Mouse (Mus musculus): Measurements from ENCODE around the gene Slc51b. TPM values are rescaled to one million over a fixed set of nuclear protein-coding genes. Genes with fewer than 3 reads are reported as not detected.

Slc51b gene
- polyA plus RNA-seq, 1 experiment from 2014 or later: not detected

GRCm38 (mm10) chr9:65399934-65400333, 22.8 kb downstream of the Slc51b start:
- H3K27ac ChIP-seq (ENCODE audit: low read length): no peak overlapping the region
- 94% methylated on average over 6 of the region's 6 CpGs for WGBS
- H3K36me3 ChIP-seq (ENCODE audit: control insufficient read depth, insufficient read depth): no peaks in the 10 kb centered on the region
- no peaks in the 10 kb centered on the region for H3K9me3 ChIP-seq (ENCODE audit: control insufficient read depth, low read length)
- ATAC-seq: no peak
- H3K9ac ChIP-seq (replicated peaks; ENCODE audit: low read depth, low read length): no peak overlapping the region
- H3K4me3 ChIP-seq (replicated peaks; ENCODE audit: low read length): no peak overlapping the region
- no peaks in the 10 kb centered on the region; the same call in 1 of the 2 replicates for H3K27me3 ChIP-seq (replicated peaks; ENCODE audit: control insufficient read depth, insufficient read depth, low read length)
- peaks cover 12% of the 10 kb centered on the region for H3K4me1 ChIP-seq (replicated peaks; ENCODE audit: control insufficient read depth, insufficient read depth, low read length)
- H3K4me2 ChIP-seq (ENCODE audit: low read length): no peak overlapping the region

- H3K9ac ChIP-seq (replicated peaks; ENCODE audit: low read depth, low read length): peak within 1 kb of the TSS; percentile 66
- 1% methylated on average over 24 of the region's 24 CpGs for WGBS
- no peaks in the 10 kb centered on the region for H3K9me3 ChIP-seq (ENCODE audit: control insufficient read depth, low read length)
- H3K4me2 ChIP-seq (ENCODE audit: low read length): peak within 1 kb of the TSS; percentile 81
- H3K4me3 ChIP-seq (replicated peaks; ENCODE audit: low read length): peak within 1 kb of the TSS; percentile 57
- ATAC-seq: peak; percentile 88
- peaks cover 9% of the 10 kb centered on the region; the same call in 1 of the 2 replicates for H3K4me1 ChIP-seq (replicated peaks; ENCODE audit: control insufficient read depth, insufficient read depth, low read length)
- H3K27ac ChIP-seq (ENCODE audit: low read length): no peak within 1 kb of the TSS
- no peaks in the 10 kb centered on the region; the same call in 1 of the 2 replicates for H3K27me3 ChIP-seq (replicated peaks; ENCODE audit: control insufficient read depth, insufficient read depth, low read length)
- H3K36me3 ChIP-seq (ENCODE audit: control insufficient read depth, insufficient read depth): no peaks in the 10 kb centered on the region
Measured at GRCm38 (mm10) chr9:65398279-65398678, 24.5 kb downstream of the Slc51b start, which contains the start of gene Rasl12. Rasl12 (plus strand) TSS chr9:65398506.

- no peak overlapping the region for H3K9ac ChIP-seq (replicated peaks; ENCODE audit: low read depth, low read length)
- no peaks in the 10 kb centered on the region for H3K36me3 ChIP-seq (ENCODE audit: control insufficient read depth, insufficient read depth)
- H3K4me1 ChIP-seq (replicated peaks; ENCODE audit: control insufficient read depth, insufficient read depth, low read length): peaks cover 16% of the 10 kb centered on the region
- H3K27me3 ChIP-seq (replicated peaks; ENCODE audit: control insufficient read depth, insufficient read depth, low read length): peaks cover 28% of the 10 kb centered on the region
- no peak overlapping the region for H3K4me2 ChIP-seq (ENCODE audit: low read length)
- no peak overlapping the region for H3K27ac ChIP-seq (ENCODE audit: low read length)
- no peak for ATAC-seq
- H3K4me3 ChIP-seq (replicated peaks; ENCODE audit: low read length): no peak overlapping the region
- no peaks in the 10 kb centered on the region for H3K9me3 ChIP-seq (ENCODE audit: control insufficient read depth, low read length)
- WGBS: 64% methylated on average over 2 of the region's 2 CpGs
Measured at GRCm38 (mm10) chr9:65394360-65394759, 28.4 kb downstream of the Slc51b start.

GRCm38 (mm10) chr9:65393606-65394005, 29.1 kb downstream of the Slc51b start:
- peaks cover 13% of the 10 kb centered on the region for H3K4me1 ChIP-seq (replicated peaks; ENCODE audit: control insufficient read depth, insufficient read depth, low read length)
- H3K27ac ChIP-seq (ENCODE audit: low read length): no peak overlapping the region
- no peak overlapping the region for H3K9ac ChIP-seq (replicated peaks; ENCODE audit: low read depth, low read length)
- 66% methylated on average over 2 of the region's 2 CpGs for WGBS
- H3K4me3 ChIP-seq (replicated peaks; ENCODE audit: low read length): no peak overlapping the region
- no peak for ATAC-seq
- H3K9me3 ChIP-seq (ENCODE audit: control insufficient read depth, low read length): no peaks in the 10 kb centered on the region
- peaks cover 28% of the 10 kb centered on the region for H3K27me3 ChIP-seq (replicated peaks; ENCODE audit: control insufficient read depth, insufficient read depth, low read length)
- no peaks in the 10 kb centered on the region for H3K36me3 ChIP-seq (ENCODE audit: control insufficient read depth, insufficient read depth)
- no peak overlapping the region for H3K4me2 ChIP-seq (ENCODE audit: low read length)

GRCm38 (mm10) chr9:65392638-65393364, 30.0 kb downstream of the Slc51b start:
- WGBS: 27% methylated on average over 6 of the region's 6 CpGs
- no peak for ATAC-seq

DNA sequence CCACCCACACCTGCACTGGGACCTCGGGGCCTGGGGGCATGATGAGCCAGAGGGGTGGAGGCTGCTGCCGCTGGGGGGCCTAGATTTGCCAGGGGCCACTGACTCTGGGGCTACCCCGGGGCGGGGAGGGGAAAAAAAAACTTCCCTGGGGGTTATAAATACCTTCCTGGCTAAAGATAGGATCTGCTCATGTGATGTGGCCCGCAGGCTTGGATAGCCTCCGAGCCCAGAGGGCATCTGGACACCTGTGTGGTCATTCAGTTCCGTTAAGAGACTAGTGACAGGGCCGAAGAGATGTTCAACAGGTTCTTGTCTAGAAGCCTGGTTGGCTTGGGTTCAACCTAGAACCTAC, 31.2 kb downstream of the Slc51b start, which contains the start of gene Kbtbd13:
Gene Kbtbd13, minus strand, starts transcription at position 40 of the 352 bp plus-strand sequence.
- Histone ChIP-seq H3K9ac (replicated peaks; ENCODE audit: low read depth, low read length) (peak within 1 kb of the TSS; percentile 47), H3K9me3 (ENCODE audit: control insufficient read depth, low read length) (no peaks in the 10 kb centered on the region), H3K4me3 (replicated peaks; ENCODE audit: low read length) (peak within 1 kb of the TSS; percentile 40), H3K4me1 (replicated peaks; ENCODE audit: control insufficient read depth, insufficient read depth, low read length) (peaks cover 7% of the 10 kb centered on the region), H3K27me3 (replicated peaks; ENCODE audit: control insufficient read depth, insufficient read depth, low read length) (peaks cover 28% of the 10 kb centered on the region), H3K36me3 (ENCODE audit: control insufficient read depth, insufficient read depth) (no peaks in the 10 kb centered on the region), H3K4me2 (ENCODE audit: low read length) (peak within 1 kb of the TSS; percentile 55), H3K27ac (ENCODE audit: low read length) (no peak within 1 kb of the TSS)
- WGBS: 53% methylated on average over 8 of the region's 8 CpGs
- no peak for ATAC-seq

More at GRCm38 (mm10) chr9:65392638-65393364, 30.0 kb downstream of the Slc51b start:
- Histone ChIP-seq H3K27ac (ENCODE audit: low read length) (no peak overlapping the region), H3K27me3 (replicated peaks; ENCODE audit: control insufficient read depth, insufficient read depth, low read length) (peaks cover 28% of the 10 kb centered on the region), H3K4me2 (ENCODE audit: low read length) (no peak overlapping the region), H3K9ac (replicated peaks; ENCODE audit: low read depth, low read length) (no peak overlapping the region), H3K9me3 (ENCODE audit: control insufficient read depth, low read length) (no peaks in the 10 kb centered on the region), H3K4me1 (replicated peaks; ENCODE audit: control insufficient read depth, insufficient read depth, low read length) (peaks cover 7% of the 10 kb centered on the region), H3K36me3 (ENCODE audit: control insufficient read depth, insufficient read depth) (no peaks in the 10 kb centered on the region), H3K4me3 (replicated peaks; ENCODE audit: low read length) (no peak overlapping the region)

- 19% methylated on average over 90 of the region's 96 CpGs for WGBS
- Histone ChIP-seq H3K36me3 (ENCODE audit: control insufficient read depth, insufficient read depth) (no peaks in the 10 kb centered on the region), H3K27ac (ENCODE audit: low read length) (no peak overlapping the region), H3K4me1 (replicated peaks; ENCODE audit: control insufficient read depth, insufficient read depth, low read length) (peaks cover 7% of the 10 kb centered on the region), H3K4me2 (ENCODE audit: low read length) (peak overlapping the region; percentile 55), H3K27me3 (replicated peaks; ENCODE audit: control insufficient read depth, insufficient read depth, low read length) (peaks cover 28% of the 10 kb centered on the region), H3K9me3 (ENCODE audit: control insufficient read depth, low read length) (no peaks in the 10 kb centered on the region), H3K9ac (replicated peaks; ENCODE audit: low read depth, low read length) (peak overlapping the region; percentile 47), H3K4me3 (replicated peaks; ENCODE audit: low read length) (peak overlapping the region; percentile 40)
- peak; percentile 59 for ATAC-seq
Measured at GRCm38 (mm10) chr9:65390752-65391612, 31.8 kb downstream of the Slc51b start.

GRCm38 (mm10) chr9:65386373-65387140, 36.2 kb downstream of the Slc51b start:
- H3K9ac ChIP-seq (replicated peaks; ENCODE audit: low read depth, low read length): no peak overlapping the region
- 25% methylated on average over 8 of the region's 8 CpGs for WGBS
- H3K4me2 ChIP-seq (ENCODE audit: low read length): no peak overlapping the region
- H3K4me3 ChIP-seq (replicated peaks; ENCODE audit: low read length): no peak overlapping the region
- no peak overlapping the region for H3K27ac ChIP-seq (ENCODE audit: low read length)
- no peaks in the 10 kb centered on the region for H3K36me3 ChIP-seq (ENCODE audit: control insufficient read depth, insufficient read depth)
- no peaks in the 10 kb centered on the region for H3K9me3 ChIP-seq (ENCODE audit: control insufficient read depth, low read length)
- H3K27me3 ChIP-seq (replicated peaks; ENCODE audit: control insufficient read depth, insufficient read depth, low read length): peaks cover 20% of the 10 kb centered on the region
- ATAC-seq: no peak
- H3K4me1 ChIP-seq (replicated peaks; ENCODE audit: control insufficient read depth, insufficient read depth, low read length): peaks cover 7% of the 10 kb centered on the region

All from forebrain, embryonic 16.5 days (tissue).